Mouse (Mus musculus) liver, adult (tissue): ENCODE data around the gene Sec61g.

ENCODE experiments used
- GATA4 ChIP-seq: IDR thresholded peaks from 2 replicates; pipeline ENCODE4 v1.6.1; 2014; ENCODE audit warnings: mild to moderate bottlenecking, low read length; ENCODE audit not compliant: insufficient replicate concordance

Sec61g gene

GRCm38 (mm10) chr11:16508052-16508654, at the start of gene Sec61g:
Gene Sec61g, minus strand, starts transcription at chr11:16508484.
- no peak for TF ChIP-seq GATA4

- TF ChIP-seq GATA4, result no peak
Observed at GRCm38 (mm10) chr11:16546421-16547163, 38.3 kb upstream of the Sec61g start.

- TF ChIP-seq GATA4, result no peak
Observed at GRCm38 (mm10) chr11:16537379-16537778, 29.1 kb upstream of the Sec61g start.

GRCm38 (mm10) chr11:16534582-16535553, 26.6 kb upstream of the Sec61g start:
- no peak for TF ChIP-seq GATA4

- TF ChIP-seq GATA4, result no peak
Observed at GRCm38 (mm10) chr11:16532877-16533276, 24.6 kb upstream of the Sec61g start.

GRCm38 (mm10) chr11:16528909-16529308, 20.6 kb upstream of the Sec61g start:
- no peak for TF ChIP-seq GATA4

GRCm38 (mm10) chr11:16528391-16528790, 20.1 kb upstream of the Sec61g start:
- TF ChIP-seq GATA4, result no peak

- no peak for TF ChIP-seq GATA4
Observed at GRCm38 (mm10) chr11:16527743-16528142, 19.5 kb upstream of the Sec61g start.

- TF ChIP-seq GATA4, result no peak
Observed at GRCm38 (mm10) chr11:16526467-16526866, 18.2 kb upstream of the Sec61g start.

GRCm38 (mm10) chr11:16525724-16526123, 17.4 kb upstream of the Sec61g start:
- TF ChIP-seq GATA4, result no peak

GRCm38 (mm10) chr11:16524917-16525640, 16.8 kb upstream of the Sec61g start:
- no peak for TF ChIP-seq GATA4

- no peak for TF ChIP-seq GATA4
Observed at GRCm38 (mm10) chr11:16507385-16508051, 766 bp downstream of the Sec61g start.

GRCm38 (mm10) chr11:16505999-16506398, 2.3 kb downstream of the Sec61g start:
- TF ChIP-seq GATA4, result no peak

- no peak for TF ChIP-seq GATA4
Observed at GRCm38 (mm10) chr11:16503150-16503549, 5.1 kb downstream of the Sec61g start.
